Mouse (Mus musculus): ENCODE data around the gene Snx33.

GRCm38 (mm10) chr9:56929496-56929895 is 1.3 kb upstream of the Snx33 start:
- no peak for TF ChIP-seq SIN3A (IDR thresholded peaks at IDR 0.05; ENCODE audit: low read length)
- TF ChIP-seq HCFC1 (IDR thresholded peaks at IDR 0.05; ENCODE audit: low read depth, low read length): no peak
- TF ChIP-seq TCF12 (IDR thresholded peaks at IDR 0.05; ENCODE audit: low read depth, low read length): no peak
- TF ChIP-seq POLR2A (IDR thresholded peaks at IDR 0.05; ENCODE audit: low read depth, low read length): no peak

Data from CH12.LX (cell line).